In the genomic region with DNA sequence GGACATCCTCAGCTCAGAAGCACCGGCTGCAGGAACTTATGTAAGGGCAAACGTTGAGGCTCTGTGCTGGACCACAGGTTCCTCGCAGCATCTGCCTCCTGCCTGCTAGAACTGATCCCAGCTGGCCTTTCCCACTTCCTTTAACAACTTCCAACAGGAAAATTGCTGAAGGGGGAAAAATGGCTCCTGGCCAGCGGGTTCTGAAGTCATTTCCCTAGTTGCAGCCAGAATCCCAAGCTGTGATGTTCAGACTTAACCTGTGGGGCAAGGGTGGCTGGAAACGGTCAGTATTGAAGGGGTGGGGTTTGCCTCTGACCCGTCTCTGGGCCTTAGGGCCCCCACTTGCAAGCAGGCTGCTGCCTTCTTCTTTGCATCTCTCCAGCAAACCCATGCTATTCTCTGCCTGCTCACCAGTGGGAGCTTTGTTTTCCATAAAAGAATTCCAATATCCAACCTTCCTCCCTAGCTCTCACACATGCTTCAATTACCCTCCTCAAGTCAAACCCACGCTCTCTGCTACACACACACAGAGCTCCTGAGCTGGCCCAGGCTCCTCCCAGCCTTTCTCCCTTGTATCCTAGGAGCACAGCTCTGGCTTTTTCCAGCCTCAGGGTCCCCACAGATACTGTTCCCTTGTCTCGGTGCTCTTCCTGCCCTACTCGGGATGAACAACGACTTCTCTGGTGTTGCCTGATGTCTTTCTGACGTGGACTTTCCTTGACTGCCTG, we compare ENCODE assay signal across 8 mouse cellular contexts.
DNase-seq lines count a peak whose midpoint lies in the region; ATAC-seq and TF ChIP-seq lines count a peak whose summit lies in the region.

No protein-coding gene starts in this region.

- DNase-seq in left cerebral cortex, adult 2 months (ENCODE audit: extremely low spot score in 1 of 2, low spot score in 2 of 2) = peak in 1 of 2 experiments; percentile 22
- DNase-seq in left cerebral cortex, adult 18-20 months (ENCODE audit: low spot score in 2 of 2) = no peak
- DNase-seq in heart, adult 8-10 months (ENCODE audit: low spot score) = peak; percentile 91
- no peak for DNase-seq in embryo, embryonic 10.5 days (ENCODE audit: low spot score)
- no peak for DNase-seq in spleen, adult 12 weeks (ENCODE audit: low spot score)
- no peak for DNase-seq in layer of hippocampus, adult 9-11 months

- peak; percentile 55; the same call in 1 of the 2 replicates for ATAC-seq in kidney, embryonic 16.5 days (ENCODE audit: low FRiP score, low TSS enrichment)
- no peak for ATAC-seq in neural tube, embryonic 15.5 days (ENCODE audit: low FRiP score)

- H3K9ac ChIP-seq in kidney, embryonic 16.5 days (replicated peaks; ENCODE audit: low read length) = no peak overlapping the region
- no peak overlapping the region for H3K9ac ChIP-seq in neural tube, embryonic 15.5 days (replicated peaks)

- intact Hi-C loops in left cerebral cortex, adult 2 months (cut with DNase I) = no loop called here

- H3K9me3 ChIP-seq in kidney, embryonic 16.5 days (ENCODE audit: low read length) = no peaks in the 10 kb centered on the region
- no peaks in the 10 kb centered on the region for H3K9me3 ChIP-seq in neural tube, embryonic 15.5 days (replicated peaks)

- 54% methylated on average over 11 of the region's 11 CpGs for WGBS in kidney, embryonic 16.5 days
- WGBS in neural tube, embryonic 15.5 days = 72% methylated on average over 11 of the region's 11 CpGs

- no peaks in the 10 kb centered on the region for H3K27me3 ChIP-seq in kidney, embryonic 16.5 days (ENCODE audit: insufficient read depth, low read length)
- H3K27me3 ChIP-seq in neural tube, embryonic 15.5 days (replicated peaks) = no peaks in the 10 kb centered on the region

- H3K4me2 ChIP-seq in kidney, embryonic 16.5 days (replicated peaks; ENCODE audit: low read depth, low read length) = no peak overlapping the region
- H3K4me2 ChIP-seq in neural tube, embryonic 15.5 days = no peak overlapping the region

- peak overlapping the region; percentile 24; the same call in 1 of the 2 replicates for H3K27ac ChIP-seq in left cerebral cortex, adult 2 months
- peak overlapping the region; percentile 76 for H3K27ac ChIP-seq in kidney, embryonic 16.5 days (ENCODE audit: low read length)
- peak overlapping the region; percentile 47; the same call in 1 of the 2 replicates for H3K27ac ChIP-seq in neural tube, embryonic 15.5 days (replicated peaks)

- peak; percentile 8 for TF ChIP-seq CTCF in left cerebral cortex, adult 2 months (IDR thresholded peaks at IDR 0.05)

- no peak overlapping the region for H3K4me3 ChIP-seq in left cerebral cortex, adult 2 months
- H3K4me3 ChIP-seq in kidney, embryonic 16.5 days (ENCODE audit: low read length) = no peak overlapping the region
- no peak overlapping the region for H3K4me3 ChIP-seq in neural tube, embryonic 15.5 days (replicated peaks)

- H3K36me3 ChIP-seq in kidney, embryonic 16.5 days (ENCODE audit: insufficient read depth, low read length) = no peaks in the 10 kb centered on the region
- no peaks in the 10 kb centered on the region for H3K36me3 ChIP-seq in neural tube, embryonic 15.5 days

- H3K4me1 ChIP-seq in kidney, embryonic 16.5 days (ENCODE audit: insufficient read depth, low read length) = peaks cover 21% of the 10 kb centered on the region
- peaks cover 24% of the 10 kb centered on the region for H3K4me1 ChIP-seq in neural tube, embryonic 15.5 days

Comparison
In these comparisons a context has a peak if more than half of its experiments do, and no peak if none do; other contexts are left out.
1. H3K27ac ChIP-seq: peak in every context shown above with its lines; median percentile 76 in kidney, embryonic 16.5 days; 47 in neural tube, embryonic 15.5 days; 24 in left cerebral cortex, adult 2 months.